Mouse (Mus musculus) kidney, postnatal 0 days (tissue): ENCODE results near the gene Yars. TPM values are rescaled to one million over a fixed set of nuclear protein-coding genes. Genes with fewer than 3 reads are reported as not detected.
A peak's percentile ranks its signal among the peaks of the same experiment; 100 is the strongest.

ENCODE experiments used
- ATAC-seq: fragments of 200-750 bp; cut with Nextera tagmentation; replicated peaks from 2 replicates; pipeline ENCODE4 v1.8.0; 2017; ENCODE audit warnings: low read depth, moderate number of reproducible peaks, moderate TSS enrichment, moderate library complexity; ENCODE audit not compliant: low FRiP score
- DNase-seq: peaks from one replicate; pipeline ENCODE4 v3.0.0-alpha.2; 2016; ENCODE audit warnings: low spot score
- H3K27ac ChIP-seq: fragments of 300-500 bp; sonication (generic); 2 replicates; pipeline ENCODE4 v1.5.1; 2014; ENCODE audit warnings: mild to moderate bottlenecking
- H3K27me3 ChIP-seq: fragments of 300-500 bp; sonication (generic); 2 replicates; pipeline ENCODE4 v1.6.1; 2014; ENCODE audit warnings: low read length, mixed read lengths; ENCODE audit not compliant: insufficient read depth
- H3K36me3 ChIP-seq: fragments of 300-500 bp; sonication (generic); 2 replicates; pipeline ENCODE4 v1.6.1; 2014; ENCODE audit warnings: low read length, mixed read lengths; ENCODE audit not compliant: insufficient read depth
- H3K4me1 ChIP-seq: fragments of 300-500 bp; sonication (generic); replicated peaks from 2 replicates; pipeline ENCODE4 v1.6.1; 2014; ENCODE audit warnings: antibody characterized with exemption, low read length, mixed read lengths; ENCODE audit not compliant: insufficient read depth
- H3K4me2 ChIP-seq: fragments of 300-500 bp; sonication (generic); 2 replicates; pipeline ENCODE4 v1.6.1; 2014; ENCODE audit warnings: mild to moderate bottlenecking, low read length, moderate library complexity, mixed read lengths
- H3K4me3 ChIP-seq: fragments of 300-500 bp; sonication (generic); replicated peaks from 2 replicates; pipeline ENCODE4 v1.5.1; 2014; ENCODE audit warnings: low read depth, low read length
- H3K9ac ChIP-seq: fragments of 300-500 bp; sonication (generic); 2 replicates; pipeline ENCODE4 v1.6.1; 2014; ENCODE audit warnings: low read depth, low read length
- H3K9me3 ChIP-seq: fragments of 300-500 bp; sonication (generic); replicated peaks from 2 replicates; pipeline ENCODE4 v1.6.1; 2016; ENCODE audit warnings: low read length, inconsistent platforms, mixed read lengths
- CTCF ChIP-seq: IDR thresholded peaks from 2 replicates; pipeline ENCODE4 v1.5.1; 2016; ENCODE audit warnings: antibody characterized with exemption, low read depth, mild to moderate bottlenecking, moderate library complexity
- WGBS: fragments of 180-500 bp; shearing (Covaris S2); extraction: QIAGEN DNeasy Blood & Tissue Kit; methylation state at CpG from one replicate; pipeline ENCODE4 v1.1.7; 2014; 5-methylcytosine and 5-hydroxymethylcytosine counted together
- polyA plus RNA-seq: library from polyadenylated mRNA; unstranded; fragments of >200 nt; fragmentation: Nextera tagmentation; extraction: Ambion mirVana; gene quantifications from 2 replicates; pipeline ENCODE4 v1.2.1, GENCODE M21; 2015

Yars gene
- polyA plus RNA-seq, 1 experiment from 2014 or later = 48.9 TPM

- TF ChIP-seq CTCF = no peak
- H3K27ac ChIP-seq = peak overlapping the region; percentile 79
- no peak for ATAC-seq
- DNase-seq = no peak
- 14% methylated on average over 23 of the region's 24 CpGs for WGBS
- peak overlapping the region; percentile 89 for H3K9ac ChIP-seq
- peaks cover 21% of the 10 kb centered on the region for H3K4me1 ChIP-seq
- H3K4me2 ChIP-seq = peak overlapping the region; percentile 93
- peak overlapping the region; percentile 53 for H3K4me3 ChIP-seq
- no peaks in the 10 kb centered on the region for H3K36me3 ChIP-seq
- no peaks in the 10 kb centered on the region for H3K27me3 ChIP-seq
- no peaks in the 10 kb centered on the region for H3K9me3 ChIP-seq
Measured at GRCm38 (mm10) chr4:129247381-129248242, 58.1 kb downstream of the Yars start.

GRCm38 (mm10) chr4:129248243-129248767 lies 58.7 kb downstream of the Yars start:
- 2% methylated on average over 34 of the region's 74 CpGs for WGBS
- Histone ChIP-seq H3K4me3 (peak overlapping the region; percentile 53), H3K4me2 (peak overlapping the region; percentile 93), H3K9ac (peak overlapping the region; percentile 89), H3K36me3 (no peaks in the 10 kb centered on the region), H3K4me1 (peaks cover 21% of the 10 kb centered on the region; the same call in 1 of the 2 replicates), H3K27me3 (no peaks in the 10 kb centered on the region), H3K27ac (peak overlapping the region; percentile 79), H3K9me3 (no peaks in the 10 kb centered on the region)
- DNase-seq = no peak
- no peak for TF ChIP-seq CTCF
- ATAC-seq = no peak

DNA sequence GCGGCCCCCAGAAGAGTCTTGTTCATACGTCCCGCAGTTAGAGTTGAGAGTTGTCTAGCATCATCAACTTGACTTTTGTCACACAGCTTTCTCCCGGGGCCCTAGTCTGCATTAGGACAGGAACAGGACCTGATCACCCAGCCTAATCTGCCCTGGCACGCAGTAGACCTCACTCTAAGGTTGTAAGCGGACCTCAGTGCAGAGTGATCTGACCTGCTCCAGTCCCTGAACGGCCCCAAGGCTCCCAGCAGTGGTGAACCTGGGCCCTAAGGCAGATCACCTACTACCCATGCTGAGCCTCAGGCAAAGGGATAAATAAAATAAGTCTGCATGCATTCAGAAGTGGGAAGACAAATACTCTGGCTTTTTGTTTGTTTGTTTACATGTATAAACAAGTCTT lies 59.7 kb downstream of the Yars start:
- no peaks in the 10 kb centered on the region for H3K27me3 ChIP-seq
- ATAC-seq = no peak

GRCm38 (mm10) chr4:129250759-129251481 lies 61.4 kb downstream of the Yars start:
- Histone ChIP-seq H3K4me3 (no peak overlapping the region), H3K36me3 (no peaks in the 10 kb centered on the region), H3K4me1 (peaks cover 21% of the 10 kb centered on the region; the same call in 1 of the 2 replicates), H3K4me2 (peak overlapping the region; percentile 35), H3K27ac (peak overlapping the region; percentile 88), H3K9me3 (no peaks in the 10 kb centered on the region), H3K27me3 (no peaks in the 10 kb centered on the region), H3K9ac (peak overlapping the region; percentile 28)
- 31% methylated on average over 15 of the region's 15 CpGs for WGBS
- no peak for TF ChIP-seq CTCF
- DNase-seq (no peak), ATAC-seq (peak; percentile 87)

More for the DNA sequence above, 59.7 kb downstream of the Yars start:
- no peak for DNase-seq
- Histone ChIP-seq H3K27ac (0 out of 2 replicates have a peak overlapping the region, but pooled peaks have one; percentile 54), H3K4me3 (no peak overlapping the region), H3K4me1 (peaks cover 21% of the 10 kb centered on the region; the same call in 1 of the 2 replicates), H3K9me3 (no peaks in the 10 kb centered on the region), H3K9ac (no peak overlapping the region), H3K36me3 (no peaks in the 10 kb centered on the region), H3K4me2 (no peak overlapping the region)
- TF ChIP-seq CTCF = no peak
- 65% methylated on average over 7 of the region's 7 CpGs for WGBS

- ATAC-seq (peak; percentile 69), DNase-seq (no peak)
- Histone ChIP-seq H3K4me2 (peak overlapping the region; percentile 35), H3K27ac (peak overlapping the region; percentile 88), H3K27me3 (no peaks in the 10 kb centered on the region), H3K4me1 (peaks cover 25% of the 10 kb centered on the region; the same call in 1 of the 2 replicates), H3K4me3 (no peak overlapping the region), H3K9ac (peak overlapping the region; percentile 28), H3K36me3 (no peaks in the 10 kb centered on the region), H3K9me3 (no peaks in the 10 kb centered on the region)
- WGBS = 9% methylated on average over 15 of the region's 15 CpGs
- no peak for TF ChIP-seq CTCF
Measured at GRCm38 (mm10) chr4:129251482-129252125, 62.0 kb downstream of the Yars start.
